Mouse (Mus musculus) bone marrow, adult 2 months (tissue): ENCODE results near the gene Tmem38a. TPM values are rescaled to one million over a fixed set of nuclear protein-coding genes. Genes with fewer than 3 reads are reported as not detected.

Experiments
- H3K27ac ChIP-seq: fragments of 200-500 bp; 2 replicates; pipeline ENCODE4 v1.5.1; 2012; ENCODE audit warnings: low read depth, mild to moderate bottlenecking, control low read depth, inconsistent platforms, low read length; ENCODE audit not compliant: control insufficient read depth, poor library complexity, insufficient read depth
- H3K4me1 ChIP-seq: fragments of 200-500 bp; 2 replicates; pipeline ENCODE4 v1.6.1; 2011; ENCODE audit warnings: low read length; ENCODE audit not compliant: control insufficient read depth, insufficient read depth
- H3K4me3 ChIP-seq: fragments of 200-500 bp; replicated peaks from 2 replicates; pipeline ENCODE3; 2011; ENCODE audit warnings: mild to moderate bottlenecking, low read depth, low read length, control low read depth; ENCODE audit not compliant: control insufficient read depth
- CTCF ChIP-seq: fragments of 200-500 bp; IDR thresholded peaks from 2 replicates; pipeline ENCODE4 v1.5.1; 2011; ENCODE audit warnings: low read length, control low read depth; ENCODE audit not compliant: control insufficient read depth, insufficient read depth
- POLR2A ChIP-seq: fragments of 200-500 bp; IDR thresholded peaks from 2 replicates; pipeline ENCODE4 v1.6.1; 2011; ENCODE audit warnings: low read depth, mild to moderate bottlenecking, control low read depth, low read length, borderline replicate concordance; ENCODE audit not compliant: control insufficient read depth
- WGBS: fragments of 180-500 bp; shearing (Covaris S2); methylation state at CpG from one replicate; pipeline ENCODE4 v1.1.7; 2018; 5-methylcytosine and 5-hydroxymethylcytosine counted together
- polyA plus RNA-seq: library from polyadenylated mRNA; stranded (reverse); fragments of >200 nt; gene quantifications from 2 replicates; pipeline ENCODE4 v1.2.4, GENCODE M21; 2011; ENCODE audit warnings: low replicate concordance; ENCODE audit not compliant: missing spikeins, insufficient read depth, insufficient read length

Gene Tmem38a
- 2.9 and 4.3 TPM in 2 replicates for polyA plus RNA-seq

DNA sequence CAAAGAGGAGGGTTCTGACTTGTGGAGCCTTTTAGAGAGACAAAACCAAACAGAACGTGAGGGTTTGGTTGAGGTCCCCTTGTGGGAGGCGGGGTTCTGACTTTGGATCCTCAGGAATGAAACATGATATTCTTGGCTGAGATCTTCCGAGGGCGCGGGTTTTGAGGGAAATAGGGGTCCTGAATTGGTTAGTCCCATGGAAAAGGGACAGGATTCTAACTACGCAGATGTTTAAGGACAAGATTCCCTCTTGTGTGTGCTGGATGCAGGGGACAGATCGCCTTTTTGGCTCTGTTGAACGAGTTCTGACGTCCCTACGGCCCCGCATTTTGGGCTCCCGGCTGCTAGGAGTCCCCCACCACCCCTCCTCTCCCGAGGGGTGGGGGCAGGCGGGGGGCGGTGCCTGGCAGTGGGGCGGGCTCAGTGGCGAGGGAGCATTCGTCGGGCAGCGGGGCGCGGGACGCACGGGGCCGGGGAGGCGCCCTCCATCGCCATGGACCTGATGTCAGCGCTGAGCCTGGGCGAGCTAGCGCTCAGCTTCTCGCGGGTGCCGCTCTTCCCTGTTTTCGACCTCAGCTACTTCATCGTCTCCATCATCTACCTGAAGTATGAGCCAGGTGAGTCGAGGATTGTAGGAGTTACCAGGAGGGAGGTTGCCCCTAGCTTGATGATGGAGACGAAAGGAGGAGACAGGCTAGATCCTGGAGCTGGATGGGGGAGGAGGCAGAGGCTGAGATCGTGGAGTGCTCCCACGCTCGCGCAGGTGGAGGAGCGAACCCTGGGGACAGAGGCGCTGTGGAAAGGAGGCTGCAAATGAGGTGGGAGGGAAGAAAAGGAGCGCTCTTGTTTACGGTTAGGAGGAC lies at the start of gene Tmem38a:
Tmem38a (plus strand) TSS at position 445 of the 863 bp plus-strand sequence.
- under 1% methylated on average over 45 of the region's 45 CpGs for WGBS
- Histone ChIP-seq H3K4me1 (peaks cover 4% of the 10 kb centered on the region), H3K4me3 (peak within 1 kb of the TSS; percentile 85)

DNA sequence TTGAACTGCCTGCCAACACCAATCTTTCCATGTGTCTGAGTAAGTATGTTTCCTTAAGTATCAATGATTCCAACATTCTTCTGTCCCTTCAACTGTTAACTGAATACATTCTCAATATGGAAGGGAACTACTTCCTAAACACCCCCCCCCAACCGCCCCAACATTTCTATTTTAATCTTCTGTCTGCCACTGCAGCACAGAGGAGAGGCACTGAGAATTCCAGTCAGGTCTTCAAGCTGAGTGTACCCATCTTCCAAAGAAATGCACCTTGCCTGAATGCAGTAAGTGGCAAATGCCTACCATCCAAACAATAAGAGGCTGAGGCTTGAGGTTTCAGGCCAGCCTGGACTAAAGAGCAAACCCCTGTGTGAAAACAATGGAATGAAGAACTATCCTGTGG lies 39.8 kb upstream of the Tmem38a start:
- Histone ChIP-seq H3K4me1 (no peaks in the 10 kb centered on the region; the same call in 1 of the 2 replicates), H3K27ac (no peak overlapping the region), H3K4me3 (no peak overlapping the region)
- TF ChIP-seq POLR2A, result no peak
- TF ChIP-seq CTCF, result no peak
- WGBS, result 80% methylated on average over 1 of the region's 1 CpGs

More for the DNA sequence above, at the start of gene Tmem38a:
- H3K27ac ChIP-seq, result peak within 1 kb of the TSS; percentile 89
- TF ChIP-seq POLR2A, result no peak
- TF ChIP-seq CTCF, result no peak

DNA sequence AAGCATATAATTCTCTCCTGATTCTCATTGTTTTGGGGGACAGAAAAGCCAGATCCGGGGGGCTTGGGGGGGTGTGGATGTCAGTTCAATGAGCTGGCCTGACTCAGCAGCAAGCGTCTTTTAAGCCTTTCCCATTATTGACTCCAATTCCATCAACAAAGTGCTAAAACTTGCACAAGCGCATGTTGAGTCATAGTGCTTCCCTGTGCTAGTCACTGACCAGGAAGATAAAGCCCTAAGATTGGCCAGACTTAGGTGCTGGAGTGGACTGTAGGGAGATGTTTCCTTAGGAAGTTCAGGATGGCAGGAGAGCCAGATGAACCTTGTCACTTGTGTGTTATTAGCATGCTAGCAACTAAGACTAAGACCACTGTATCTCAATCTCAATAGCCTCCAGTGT lies 37.0 kb upstream of the Tmem38a start:
- no peaks in the 10 kb centered on the region; the same call in 1 of the 2 replicates for H3K4me1 ChIP-seq
- no peak overlapping the region for H3K27ac ChIP-seq
- TF ChIP-seq POLR2A (no peak), CTCF (no peak)
- H3K4me3 ChIP-seq, result no peak overlapping the region
- WGBS, result 81% methylated on average over 3 of the region's 3 CpGs

DNA sequence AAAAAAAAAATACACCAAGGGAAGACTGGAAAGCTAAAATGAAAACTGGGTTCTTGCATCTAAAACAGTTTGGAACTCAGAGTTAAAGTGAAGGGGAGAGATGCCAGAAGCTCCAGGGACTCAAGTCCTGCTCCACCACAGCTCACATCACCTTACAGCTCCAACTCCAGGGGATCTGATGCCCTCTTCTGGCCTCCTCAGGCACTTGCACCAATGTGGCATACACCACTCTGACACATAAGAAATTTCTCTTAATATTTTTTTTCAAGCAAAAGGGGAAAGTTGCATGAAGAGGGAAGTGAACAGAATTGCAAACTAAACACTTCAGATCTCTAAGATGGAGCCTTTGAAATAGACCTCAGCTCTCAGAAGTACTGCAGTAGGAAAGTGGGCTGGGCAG lies 32.6 kb upstream of the Tmem38a start:
- Histone ChIP-seq H3K4me3 (no peak overlapping the region), H3K4me1 (no peaks in the 10 kb centered on the region), H3K27ac (no peak overlapping the region)
- TF ChIP-seq POLR2A, result no peak
- TF ChIP-seq CTCF, result peak; percentile 55; the same call in 1 of the 2 replicates

DNA sequence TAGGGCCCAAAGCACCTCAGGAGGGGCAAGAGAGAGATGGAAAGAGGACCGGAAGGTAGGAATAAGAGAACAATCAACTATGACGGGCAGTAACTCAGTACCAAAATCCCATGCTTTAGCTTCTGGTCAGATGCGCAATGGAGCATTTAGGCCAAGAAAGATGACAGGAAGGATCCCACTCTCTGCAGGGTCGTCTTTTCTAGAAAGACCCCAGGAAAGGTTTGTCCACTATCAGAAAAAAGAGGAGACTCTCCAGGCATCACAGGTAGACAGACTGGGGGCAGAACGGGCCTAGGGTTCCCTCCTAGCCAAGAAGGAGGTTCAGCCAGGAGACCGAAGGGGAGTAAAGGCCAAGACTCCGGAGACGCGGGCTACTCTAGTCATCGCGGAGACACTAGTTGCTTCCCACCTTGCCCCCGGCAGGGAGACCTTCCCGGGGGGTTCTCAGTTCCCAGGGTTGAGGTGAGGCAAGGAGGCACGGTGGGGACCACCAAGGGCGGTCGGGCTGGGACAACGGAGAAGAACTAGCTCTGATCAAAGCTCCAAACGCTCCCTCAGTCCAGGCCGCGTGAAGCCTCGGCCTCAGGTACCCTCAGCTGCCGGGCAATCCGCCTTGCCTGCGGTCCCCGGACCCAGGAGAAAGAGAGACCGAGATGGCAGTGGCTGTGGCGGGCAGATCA lies 24.6 kb upstream of the Tmem38a start:
- TF ChIP-seq CTCF, result no peak
- no peak for TF ChIP-seq POLR2A
- Histone ChIP-seq H3K27ac (peak overlapping the region; percentile 93), H3K4me3 (peak overlapping the region; percentile 93), H3K4me1 (no peaks in the 10 kb centered on the region; the same call in 1 of the 2 replicates)
- WGBS, result 2% methylated on average over 27 of the region's 27 CpGs

- Histone ChIP-seq H3K27ac (peak within 1 kb of the TSS; percentile 93), H3K4me1 (no peaks in the 10 kb centered on the region; the same call in 1 of the 2 replicates), H3K4me3 (peak within 1 kb of the TSS; percentile 93)
- no peak for TF ChIP-seq CTCF
- TF ChIP-seq POLR2A, result peak; percentile 61; the same call in 1 of the 2 replicates
- WGBS, result under 1% methylated on average over 92 of the region's 92 CpGs
Observed at GRCm38 (mm10) chr8:72547802-72548643, 23.8 kb upstream of the Tmem38a start, which contains the start of gene Med26. Gene Med26, minus strand, starts transcription at chr8:72548270.

GRCm38 (mm10) chr8:72548644-72549313 lies 23.1 kb upstream of the Tmem38a start:
- H3K4me1 ChIP-seq, result no peaks in the 10 kb centered on the region; the same call in 1 of the 2 replicates
- peak overlapping the region; percentile 93 for H3K27ac ChIP-seq
- under 1% methylated on average over 45 of the region's 45 CpGs for WGBS
- TF ChIP-seq POLR2A (0 out of 2 replicates have a peak, but pooled peaks have one; percentile 35), CTCF (no peak)
- H3K4me3 ChIP-seq, result peak overlapping the region; percentile 93
